Mouse (Mus musculus) right cerebral cortex, postnatal 36 days (tissue): ENCODE measurements around the gene Nol9.

ENCODE experiments used
- DNase-seq, 2 experiments: peaks; one replicate each; pipeline ENCODE4 v3.0.0; 2022; ENCODE audit warnings: low spot score in 2 of 2, mixed read lengths in 1 of 2

The Nol9 gene

DNA sequence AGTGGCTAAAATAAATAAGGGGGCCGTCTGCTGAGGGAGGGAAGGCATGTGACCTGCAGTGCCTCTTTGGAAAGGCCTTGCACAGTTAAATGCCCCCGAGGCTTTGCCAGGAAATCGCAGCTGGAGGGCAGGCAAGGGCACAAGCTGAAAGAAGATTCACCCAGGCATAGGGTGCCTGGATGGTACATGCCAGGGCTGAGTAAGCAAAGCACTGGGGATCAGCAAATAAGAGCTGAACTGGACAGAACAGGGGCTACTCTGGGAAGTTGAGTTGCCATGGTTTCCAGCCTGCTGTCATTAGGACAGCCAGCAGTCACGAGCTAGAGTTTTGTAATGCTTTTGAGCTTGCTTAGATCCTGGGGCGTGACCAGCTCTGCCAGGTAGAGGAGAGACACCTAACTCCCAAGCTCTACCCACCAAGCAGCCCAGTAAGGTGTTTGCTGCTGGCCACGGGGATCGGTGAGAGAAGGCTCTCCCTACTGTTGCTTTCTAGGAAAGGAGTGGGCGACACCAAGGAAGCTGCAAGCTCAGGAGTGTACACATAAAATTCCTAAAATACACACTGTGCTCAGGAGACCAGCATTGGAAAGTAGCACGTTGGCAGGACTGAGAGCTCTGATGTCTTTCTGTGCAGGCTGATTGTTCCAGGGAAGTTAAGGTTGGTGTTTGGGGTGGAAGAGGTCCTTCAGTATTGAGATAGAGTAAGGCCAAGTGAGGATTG is 23.4 kb downstream of the Nol9 start:
- no peak for DNase-seq

DNA sequence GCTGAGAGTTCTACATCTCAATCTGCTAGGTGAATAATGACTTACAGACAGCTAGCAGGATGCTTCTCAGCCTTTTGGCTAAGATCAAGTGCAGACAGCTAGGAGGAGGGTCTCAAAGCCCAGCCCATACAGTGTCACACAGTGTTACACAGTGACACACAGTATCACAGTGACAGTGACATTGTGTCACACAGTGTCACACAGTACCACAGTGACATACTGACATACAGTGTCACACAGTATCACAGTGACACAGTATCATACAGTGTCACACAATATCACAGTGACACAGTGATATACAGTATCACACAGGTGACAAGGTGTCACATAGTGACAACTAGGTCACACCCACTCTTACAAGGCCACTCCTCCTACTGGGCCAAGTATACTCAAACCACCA is 28.2 kb downstream of the Nol9 start:
- no peak for DNase-seq

DNA sequence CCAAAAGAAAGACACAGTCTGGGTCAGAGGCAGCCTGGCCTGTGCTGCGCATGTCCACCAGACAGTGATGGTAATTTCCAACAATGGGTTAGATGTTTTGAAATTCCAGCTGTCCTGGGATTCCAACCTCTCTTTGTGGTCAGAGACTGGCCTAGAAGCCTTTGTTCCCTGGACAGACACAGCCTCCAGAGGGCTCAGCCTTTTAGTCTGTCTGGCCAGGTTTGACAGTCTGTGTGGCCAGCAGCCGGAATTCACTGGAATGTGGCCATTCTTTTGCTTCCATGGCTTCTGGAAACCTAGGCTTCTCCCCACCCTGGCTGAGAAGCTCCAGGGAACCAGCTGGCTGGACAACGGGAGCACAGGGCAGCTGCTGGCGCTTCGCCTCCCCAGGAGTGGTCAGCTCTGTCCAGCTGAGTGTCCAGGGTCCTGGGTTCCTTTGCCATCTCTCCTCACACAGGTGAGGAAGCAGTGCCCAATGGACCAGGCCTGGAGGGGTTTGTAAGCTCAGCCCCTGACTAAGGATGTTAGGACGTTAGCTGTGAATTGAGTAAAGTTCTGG is 29.1 kb downstream of the Nol9 start:
- no peak for DNase-seq

DNA sequence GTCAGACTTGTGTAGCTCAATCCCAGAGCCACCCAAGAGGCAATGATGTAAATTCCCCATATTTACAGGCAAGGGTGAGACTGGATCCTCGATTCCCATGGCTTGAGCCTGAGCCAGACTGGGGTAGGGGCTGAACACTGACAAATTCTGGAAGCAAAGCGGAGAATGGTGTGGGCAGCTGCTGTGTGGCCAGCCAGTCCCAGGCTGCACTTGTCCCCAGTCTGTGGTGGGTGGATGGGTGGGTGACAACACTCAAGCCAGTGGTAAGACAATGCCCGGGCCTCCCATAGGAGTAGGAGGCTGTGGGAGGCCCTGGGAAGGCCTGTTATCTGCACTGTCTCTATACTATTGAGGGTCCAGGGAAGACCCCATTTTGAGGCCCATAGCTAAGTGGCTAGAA is 30.1 kb downstream of the Nol9 start:
- no peak for DNase-seq

DNA sequence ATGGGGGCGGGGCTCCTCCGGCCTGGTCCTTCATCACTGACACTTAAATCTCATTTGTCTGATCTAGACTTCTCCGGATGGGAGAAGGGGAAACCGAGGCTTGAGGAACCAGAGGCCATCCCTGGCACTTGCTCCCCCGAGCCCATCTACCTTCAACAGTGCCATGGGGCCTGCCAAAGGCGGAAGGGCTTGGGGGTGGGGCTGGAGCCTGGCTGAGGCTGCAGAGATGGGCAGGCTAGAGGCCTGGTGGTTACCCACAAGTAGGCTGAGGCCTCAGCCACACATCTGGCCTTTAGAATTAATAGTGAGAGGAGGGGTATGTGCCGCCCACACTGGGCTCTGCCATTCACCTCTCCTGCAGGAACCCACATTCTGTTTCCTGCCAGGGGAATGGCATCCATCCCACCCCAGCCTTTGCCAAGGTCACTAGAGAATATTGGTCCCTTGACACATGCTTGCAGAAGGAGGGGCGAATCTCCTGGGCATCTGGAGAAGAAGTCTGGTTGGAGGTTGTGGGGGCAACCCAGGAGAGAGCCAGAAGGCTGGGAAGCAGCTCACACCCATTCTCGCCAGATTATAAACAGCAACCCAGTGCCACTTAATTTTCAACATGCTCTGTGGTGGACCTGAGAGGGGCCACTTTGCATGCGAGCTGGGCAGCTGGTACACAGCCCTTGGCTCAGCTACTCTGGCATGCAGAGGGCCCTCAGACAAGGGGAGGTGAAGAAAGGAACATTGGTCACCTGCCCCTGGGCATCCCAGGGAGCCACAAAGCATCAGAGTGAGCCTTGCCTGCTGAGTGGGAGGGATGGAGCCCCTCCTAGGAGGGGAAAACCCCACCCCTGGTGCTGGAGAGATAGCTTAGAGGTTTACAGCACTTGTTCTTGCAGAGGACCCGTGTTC is 31.6 kb downstream of the Nol9 start:
- DNase-seq: no peak

DNA sequence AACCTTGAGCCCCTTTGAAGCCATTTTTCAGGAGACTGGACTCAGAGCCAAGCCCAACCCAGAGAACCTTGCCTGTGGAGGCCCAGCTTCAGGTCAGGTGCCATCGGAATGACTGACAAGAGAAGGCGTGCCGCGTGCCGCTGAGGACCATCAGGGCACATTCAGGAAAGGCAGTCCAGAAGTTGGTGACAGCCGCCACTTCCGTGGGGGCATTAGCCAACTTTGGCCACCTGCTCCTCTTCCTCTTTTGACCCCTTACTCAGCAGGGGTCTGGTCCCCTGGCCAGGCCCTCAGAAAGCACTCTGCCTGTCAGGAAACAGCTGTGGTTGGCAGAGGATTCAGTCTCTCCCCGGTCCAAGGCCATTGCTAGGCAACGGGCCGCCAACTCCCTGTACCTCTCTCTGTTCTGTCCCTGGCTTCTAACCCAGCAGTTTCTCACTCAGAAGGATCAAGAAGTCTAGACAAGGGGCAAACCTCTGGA is 33.0 kb downstream of the Nol9 start, which contains the start of gene Plekhg5:
Plekhg5 (plus strand) TSS at position 378 of the 481 bp plus-strand sequence.
- no peak for DNase-seq

DNA sequence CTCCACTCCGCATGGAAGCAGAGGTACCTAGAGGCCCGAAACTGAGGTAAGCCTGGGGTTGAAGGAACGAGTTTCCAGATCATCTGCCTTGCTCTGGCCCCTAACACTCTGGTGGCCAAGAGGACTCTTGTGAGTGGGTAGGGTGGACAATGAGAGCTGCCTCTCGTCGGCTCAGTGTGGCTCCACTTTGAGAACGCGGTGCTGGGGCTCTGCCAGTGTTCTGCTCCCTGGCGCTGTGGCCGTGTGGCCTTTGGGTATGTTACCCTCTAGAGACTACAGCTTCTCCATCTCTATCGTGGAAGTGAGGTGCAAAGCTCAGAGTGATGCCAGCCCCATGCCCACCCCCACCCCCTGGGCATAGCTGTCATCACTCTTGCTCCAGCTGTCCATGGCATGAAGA is 33.5 kb downstream of the Nol9 start:
- no peak for DNase-seq

DNA sequence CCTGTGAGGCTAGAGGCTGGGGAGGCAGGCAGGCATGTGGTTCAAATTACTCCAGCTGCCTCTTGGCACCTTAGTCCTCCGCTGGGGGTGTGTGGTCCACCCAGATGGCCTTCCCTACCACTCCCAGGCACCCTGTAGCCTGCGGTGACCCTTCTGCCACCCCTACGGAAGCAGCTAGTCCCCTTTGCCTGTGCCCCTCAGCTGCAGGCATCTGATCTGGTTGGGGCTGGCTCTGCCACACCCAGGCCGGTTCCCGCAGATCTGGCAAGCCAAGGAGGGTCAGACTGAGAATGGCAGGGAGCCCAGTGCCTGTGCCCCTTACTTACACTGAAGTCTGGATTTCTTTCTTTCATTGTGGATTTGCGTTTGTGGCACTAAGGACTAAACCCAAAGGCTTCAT is 34.6 kb downstream of the Nol9 start:
- DNase-seq: no peak

DNA sequence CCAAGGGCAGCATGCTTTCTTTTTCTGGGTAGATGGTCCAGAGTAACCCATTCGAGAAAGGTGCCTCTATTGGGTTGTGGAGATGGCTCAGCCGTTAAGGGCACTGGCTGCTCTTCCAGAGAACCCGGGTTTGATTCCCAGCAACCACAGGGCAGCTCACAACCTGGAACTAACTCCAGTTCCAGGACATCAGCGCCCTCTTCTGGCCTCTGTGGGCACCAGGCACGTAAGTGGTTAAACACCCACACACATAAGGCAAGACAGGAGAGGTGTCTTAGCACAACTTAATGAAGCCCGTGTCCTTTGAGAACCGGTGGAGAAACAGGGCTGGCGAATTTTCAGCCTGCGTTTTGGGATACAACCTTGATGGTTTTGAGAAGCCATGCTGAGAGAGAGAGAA is 35.4 kb downstream of the Nol9 start:
- DNase-seq: no peak

DNA sequence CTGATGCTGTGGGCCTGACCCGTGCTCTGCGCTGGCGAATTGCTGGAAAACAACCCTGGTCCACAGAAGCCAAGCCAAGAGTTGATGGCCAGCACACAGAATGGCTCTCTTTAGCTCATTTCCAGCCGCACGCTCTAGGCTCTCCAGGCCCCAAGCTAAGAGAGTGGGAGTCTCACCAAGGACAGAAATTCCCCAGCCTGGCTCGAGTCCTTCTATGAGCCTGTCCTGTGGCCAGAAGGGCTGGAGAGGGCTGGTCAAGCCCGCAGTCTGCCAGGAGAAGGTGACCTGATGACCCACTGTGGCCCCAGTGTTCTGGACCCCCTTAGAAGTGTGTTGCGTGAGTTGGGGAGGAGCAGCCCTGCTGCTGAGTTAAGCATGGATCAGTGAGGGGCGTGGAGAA is 38.1 kb downstream of the Nol9 start:
- no peak for DNase-seq

DNA sequence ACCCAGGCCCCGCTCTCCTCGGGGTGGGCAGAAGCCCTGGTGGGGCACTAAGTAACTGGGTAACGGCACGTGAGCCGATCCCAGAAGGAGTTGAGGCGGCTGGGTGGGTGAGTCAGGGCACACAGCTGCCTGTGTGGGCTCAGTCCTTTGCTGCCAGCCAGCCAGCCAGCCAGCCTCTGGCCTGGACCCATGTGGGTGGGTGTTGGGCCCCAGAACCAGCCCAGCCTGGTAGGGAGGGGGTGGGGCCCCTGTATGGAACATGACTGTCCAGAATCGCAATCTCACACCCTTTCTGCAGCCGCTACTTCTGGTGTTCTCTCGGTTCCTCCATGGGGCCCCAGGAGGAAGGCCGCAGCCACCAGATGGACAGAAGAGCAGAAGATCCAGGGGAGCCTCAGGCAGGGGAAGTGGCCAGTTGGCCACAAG is 39.0 kb downstream of the Nol9 start:
- no peak for DNase-seq

DNA sequence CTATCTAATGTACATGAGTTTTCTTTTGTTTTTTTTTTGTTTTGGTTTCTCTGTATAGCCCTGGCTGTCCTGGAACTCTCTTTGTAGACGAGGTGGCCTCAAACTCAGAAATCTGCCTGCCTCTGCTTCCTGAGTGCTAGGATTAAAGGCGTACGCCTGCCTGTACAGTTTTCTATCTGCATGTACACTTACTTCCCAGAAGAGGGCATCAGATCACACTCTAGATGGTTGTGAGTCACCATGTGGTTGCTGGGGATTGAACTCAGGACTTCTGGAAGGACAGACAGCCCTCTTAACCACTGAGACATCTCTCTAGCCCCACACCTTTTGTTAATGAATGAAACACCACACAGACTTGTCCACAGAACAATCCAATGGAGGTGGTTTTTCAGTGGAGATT is 40.1 kb downstream of the Nol9 start:
- no peak for DNase-seq

DNA sequence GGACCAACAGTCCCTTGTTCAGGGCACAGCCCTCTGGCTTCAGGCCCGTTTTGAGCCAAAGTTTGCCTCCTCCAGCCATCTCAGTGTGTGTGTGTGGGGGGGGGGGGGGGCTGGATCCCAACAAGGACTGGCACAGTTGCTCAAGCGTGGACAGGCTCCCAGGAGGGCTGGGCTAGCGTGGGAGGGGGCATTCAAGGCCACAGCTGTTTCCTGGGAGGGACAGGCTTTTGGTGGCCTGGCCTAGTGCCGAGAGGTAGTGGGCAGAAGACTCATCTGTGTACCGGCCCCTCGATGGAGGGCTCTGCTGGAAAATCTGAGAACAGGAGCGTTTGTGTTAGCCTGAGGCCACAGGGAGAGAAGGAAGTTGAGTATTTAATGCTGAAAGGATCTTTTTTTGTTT is 40.8 kb downstream of the Nol9 start:
- no peak for DNase-seq

DNA sequence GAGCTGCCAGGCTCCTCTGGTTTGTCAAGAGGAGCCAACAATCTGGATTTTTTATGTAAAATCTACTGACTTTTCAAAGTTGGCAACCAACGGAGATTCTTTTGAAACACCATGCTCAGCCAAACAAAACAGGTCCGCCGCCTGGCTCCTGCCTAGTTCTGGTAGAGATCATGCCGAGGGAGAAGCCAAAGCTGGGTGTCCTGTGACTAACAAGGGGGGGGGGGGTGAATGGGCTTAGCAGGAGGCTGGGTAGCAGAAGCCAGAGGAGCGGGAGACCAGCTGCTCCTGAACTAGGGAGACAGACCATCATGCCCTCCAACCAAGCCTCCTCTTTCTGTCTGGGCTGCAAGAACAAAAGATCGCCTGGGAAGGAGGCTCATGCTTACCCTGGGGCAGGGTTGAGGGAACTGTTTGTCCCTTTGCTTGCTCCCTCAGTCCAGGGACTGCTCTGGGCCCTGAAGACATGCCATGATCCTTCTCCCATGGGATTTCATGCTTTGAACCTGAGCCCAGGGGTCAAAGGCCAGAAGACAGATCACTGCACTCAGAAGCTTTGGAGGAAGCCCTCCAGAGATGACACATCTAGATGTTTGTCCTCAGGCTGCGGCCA is 44.6 kb downstream of the Nol9 start:
- DNase-seq: no peak

DNA sequence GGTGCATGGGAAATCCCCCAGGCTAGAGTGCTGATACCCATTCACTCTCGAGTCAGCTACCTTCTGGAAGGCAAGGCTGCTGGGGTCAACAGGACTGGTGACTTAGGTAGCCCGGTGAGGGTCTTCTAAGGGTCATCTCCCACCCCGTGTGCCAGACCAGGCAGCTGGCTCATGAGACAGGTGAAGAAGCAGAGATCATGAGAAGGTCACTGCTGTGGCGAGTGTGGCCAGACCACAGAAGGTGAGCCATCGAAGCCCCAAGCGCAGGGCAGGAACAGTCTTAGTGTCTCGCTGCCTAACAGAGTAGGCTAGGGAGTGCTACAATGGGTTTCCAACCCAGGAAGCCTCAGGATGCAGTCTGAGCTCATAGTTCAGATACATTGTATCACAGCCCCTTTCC is 45.5 kb downstream of the Nol9 start:
- no peak for DNase-seq

DNA sequence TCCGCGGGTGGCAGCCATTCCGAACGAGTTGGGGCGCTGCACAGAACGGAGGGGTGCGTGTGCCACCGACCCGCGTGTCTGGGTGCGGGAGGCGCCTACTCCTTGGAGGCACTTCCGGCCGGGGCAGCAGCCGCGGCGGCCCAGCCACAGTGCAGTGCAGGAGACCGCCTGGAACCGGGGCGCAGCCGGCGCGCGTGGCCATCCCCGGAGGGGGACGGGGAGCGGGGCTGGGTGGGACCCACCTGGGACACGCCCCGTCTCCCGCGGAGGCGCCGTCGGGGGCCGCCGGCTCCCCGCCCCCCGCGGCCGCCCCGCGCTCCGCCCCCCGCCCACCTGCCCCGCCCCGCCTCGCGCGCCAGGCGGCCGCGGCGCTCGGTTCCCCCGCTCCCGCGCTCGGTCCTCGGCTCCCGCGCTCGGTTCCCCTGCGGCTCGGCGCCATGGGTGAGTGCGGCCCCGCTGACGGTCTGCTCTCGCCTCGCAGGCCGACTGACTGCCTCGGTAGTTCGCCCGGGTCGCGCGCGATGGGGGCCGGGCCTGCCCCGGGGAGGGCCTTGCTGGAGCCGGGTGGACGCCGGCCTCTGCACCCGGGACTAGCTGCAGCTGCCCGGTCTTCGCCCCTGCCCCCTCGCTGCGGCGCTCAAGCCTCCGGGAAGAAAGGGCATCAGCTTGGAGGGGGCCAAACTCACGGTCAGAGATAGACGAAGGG is 47.5 kb downstream of the Nol9 start:
- DNase-seq: no peak

DNA sequence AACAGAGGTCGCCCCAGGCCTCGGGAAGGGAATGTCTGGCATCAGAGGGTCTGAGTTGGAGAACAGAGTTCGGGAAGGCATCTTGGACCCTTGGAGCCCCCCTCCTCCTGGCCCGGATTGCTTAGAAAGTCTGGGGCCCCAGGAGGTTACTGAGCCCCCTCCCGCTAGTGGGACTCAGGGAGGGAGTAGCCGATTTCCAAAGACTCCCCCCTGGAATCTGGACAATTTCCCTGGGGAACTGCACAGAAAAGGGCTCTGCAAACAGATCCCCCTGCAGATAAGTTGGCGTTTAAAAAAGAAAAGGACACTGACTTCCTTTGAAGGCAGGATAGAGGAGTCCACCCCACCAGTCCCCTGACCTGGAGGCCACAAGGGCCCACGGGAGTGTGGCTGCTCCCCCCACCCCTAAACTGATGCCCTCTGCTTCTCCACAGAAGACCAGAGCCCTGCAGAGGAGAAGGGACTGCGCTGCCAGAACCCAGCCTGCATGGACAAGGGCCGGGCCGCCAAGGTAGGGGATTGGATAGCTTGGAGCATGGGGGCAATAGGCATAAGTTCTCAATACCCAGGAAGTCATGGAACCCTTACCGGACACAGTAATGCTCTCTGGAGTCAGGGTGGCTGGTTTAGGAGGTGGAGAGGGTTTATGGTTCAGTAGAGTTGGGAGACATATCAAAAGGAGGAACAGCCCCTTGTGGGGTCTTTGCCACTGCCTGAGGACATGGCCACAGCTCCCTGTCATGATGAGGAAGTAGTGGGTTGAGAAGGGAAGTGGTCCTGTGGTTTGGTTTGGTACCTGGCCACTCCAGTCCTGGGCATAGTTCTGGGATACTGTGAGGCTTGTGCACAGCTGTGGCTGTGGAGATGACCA is 48.3 kb downstream of the Nol9 start:
- DNase-seq: no peak

DNA sequence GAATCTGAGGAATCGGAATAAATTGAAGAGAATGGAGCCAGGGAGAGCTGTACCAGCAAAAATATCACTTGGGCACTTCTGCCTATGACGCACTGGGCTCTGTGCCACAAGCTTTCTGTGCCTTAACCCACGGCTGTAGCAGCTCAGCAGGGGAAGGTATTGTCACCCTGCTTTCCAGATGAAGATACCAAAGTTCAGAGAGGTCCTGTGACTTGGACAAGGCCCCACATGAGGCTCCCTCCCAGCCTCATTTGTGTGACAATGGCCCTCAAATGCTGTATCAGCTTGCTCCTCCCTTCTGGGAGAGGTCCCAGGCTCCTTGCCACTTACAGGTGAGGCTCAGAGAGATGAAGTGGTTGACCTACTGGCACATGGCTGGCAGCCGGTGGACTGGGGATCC is 49.0 kb downstream of the Nol9 start:
- peak; percentile 57 to 72 for DNase-seq

DNA sequence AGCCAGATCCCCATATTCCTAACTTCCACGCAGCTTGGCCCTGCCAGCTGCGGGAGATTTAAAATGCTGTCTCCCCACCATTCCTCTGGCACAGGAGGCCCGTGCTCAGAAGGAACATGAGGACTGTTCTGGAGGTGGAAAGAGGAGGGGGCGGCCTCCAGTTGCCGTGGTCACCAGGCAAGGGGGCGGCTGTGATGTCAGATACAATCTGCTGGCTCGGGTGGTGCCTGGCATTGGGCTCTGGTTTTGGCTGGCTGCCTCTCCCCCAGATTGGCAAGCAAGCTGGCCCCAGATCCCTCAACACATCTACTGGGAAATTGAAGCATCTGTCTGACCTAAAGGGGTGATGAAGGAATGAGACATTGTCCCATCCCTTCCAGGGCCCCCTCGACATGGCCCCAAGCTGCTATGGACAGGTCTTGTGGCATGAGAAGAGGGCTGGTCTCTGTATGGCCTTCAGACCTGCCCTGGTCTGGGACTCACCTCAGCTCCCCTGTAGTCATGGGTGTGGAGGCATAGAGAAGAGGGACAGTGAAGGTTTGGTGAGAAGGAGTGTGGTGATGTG is 49.5 kb downstream of the Nol9 start:
- DNase-seq: peak; percentile 86 to 87

DNA sequence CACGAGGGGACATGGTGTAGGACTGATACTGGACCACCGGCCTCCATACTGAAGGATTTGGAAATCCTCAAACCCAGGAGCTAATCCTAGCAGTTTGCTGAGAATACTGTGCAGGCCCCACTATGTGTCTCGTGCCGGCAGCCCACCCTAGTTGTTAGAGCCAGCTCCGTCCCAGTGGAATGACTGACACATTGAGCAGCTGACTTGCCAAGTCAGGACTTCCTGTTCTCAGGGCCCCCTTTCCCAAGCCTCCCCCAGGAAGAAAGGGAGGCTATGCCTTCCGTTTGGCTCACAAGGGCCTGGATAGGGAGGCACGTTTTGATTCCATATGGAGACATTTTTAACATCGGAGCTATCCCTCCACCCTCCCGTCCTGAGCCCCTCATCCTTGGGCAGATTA is 51.1 kb downstream of the Nol9 start:
- no peak for DNase-seq
